Mouse (Mus musculus) lung, postnatal 36 days (tissue): ENCODE results near the gene Fign.

Experiments used
- DNase-seq: peaks from one replicate; pipeline ENCODE4 v3.0.0; 2022; ENCODE audit warnings: mixed read lengths

Gene Fign

DNA sequence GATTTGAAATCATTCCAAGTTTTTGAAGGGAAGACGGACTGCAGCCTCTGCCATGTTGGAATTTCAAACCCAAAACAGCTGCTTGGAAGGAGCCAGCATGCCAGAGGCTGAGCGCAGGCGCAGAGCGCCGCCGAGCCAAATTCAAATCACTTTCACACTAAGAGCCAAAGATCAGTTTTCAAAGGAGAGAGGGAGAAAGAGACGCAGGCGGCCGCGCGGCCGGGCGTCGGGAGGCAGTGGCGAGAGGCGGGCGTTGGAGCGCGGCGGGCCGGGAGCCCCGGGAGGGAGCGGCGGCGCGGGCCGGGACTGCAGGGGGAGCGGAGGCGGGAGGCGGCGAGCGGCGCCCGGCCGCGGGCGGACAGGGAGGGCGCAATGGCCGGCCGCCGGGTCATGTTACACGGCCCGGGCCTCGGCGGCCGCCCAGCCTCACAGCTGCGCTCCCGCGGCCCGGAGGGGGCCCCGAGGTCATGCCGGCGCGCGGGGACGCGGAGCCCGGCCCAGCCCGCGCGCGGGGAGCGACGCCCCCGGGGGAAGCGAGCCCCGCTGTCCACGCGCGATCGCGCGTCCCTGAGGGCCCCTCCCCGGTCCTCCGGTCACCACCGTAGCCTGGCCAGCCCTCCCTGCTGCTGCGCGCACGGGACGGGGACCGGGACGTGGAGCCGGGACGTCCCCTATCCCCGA is at the start of gene Fign:
Fign (minus strand) TSS at position 102 of the 681 bp plus-strand sequence.
- peak; percentile 88 for DNase-seq

DNA sequence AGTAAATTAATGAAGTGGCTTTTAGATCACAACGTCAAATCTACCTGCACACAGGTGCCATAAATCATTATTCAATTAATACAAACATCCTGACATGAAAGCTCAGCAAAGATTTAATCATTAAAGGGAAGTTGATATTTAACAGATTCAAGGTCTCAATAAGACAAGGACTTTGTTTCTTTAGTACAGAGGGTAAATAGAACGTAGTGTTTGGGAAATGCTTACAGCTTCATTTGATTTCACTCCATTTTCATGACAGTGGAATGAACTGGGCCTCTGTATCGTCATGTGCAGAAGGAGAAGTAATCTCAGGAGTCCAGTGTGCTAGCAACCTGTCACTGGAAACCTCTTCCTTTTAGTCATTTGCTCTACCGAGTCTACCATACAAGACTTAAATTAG is 35.8 kb upstream of the Fign start:
- DNase-seq = no peak

DNA sequence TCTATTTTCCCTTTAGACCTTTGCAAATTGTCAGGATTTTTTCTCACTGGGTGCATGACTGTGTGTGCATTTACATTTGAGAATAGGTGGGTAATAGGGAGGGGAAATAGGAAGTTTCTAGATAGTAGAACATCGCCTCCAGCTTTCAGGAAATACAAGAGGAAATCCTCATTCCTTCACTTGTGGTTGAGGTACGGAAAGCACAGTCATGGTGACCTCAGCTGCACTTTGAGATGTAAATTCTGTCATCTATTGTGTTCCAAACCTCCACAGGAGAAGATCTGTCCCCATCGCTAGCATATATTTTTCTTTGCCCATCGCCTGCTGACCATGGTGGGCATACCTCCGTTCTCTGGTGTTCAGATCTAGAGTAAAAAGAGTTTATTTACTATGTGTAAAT is 22.7 kb upstream of the Fign start:
- no peak for DNase-seq

DNA sequence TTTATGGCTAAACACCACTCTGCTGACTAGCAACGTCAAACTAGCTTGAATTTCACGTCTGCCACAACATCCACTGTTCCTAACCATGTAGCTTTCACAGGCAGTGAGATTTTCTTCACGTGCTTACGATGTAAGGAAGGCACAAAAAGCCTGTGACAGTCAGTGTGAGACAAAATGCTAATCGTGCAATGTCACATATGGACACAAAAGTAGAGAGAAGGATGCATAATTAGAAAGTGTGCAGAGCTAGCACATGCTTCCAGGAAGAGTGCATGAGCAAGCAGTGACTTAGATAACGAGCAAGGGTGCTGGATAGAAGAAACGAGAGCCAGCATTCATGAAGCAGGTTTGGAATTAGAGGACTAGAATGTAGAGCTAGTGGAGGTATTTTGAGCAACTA is 18.8 kb upstream of the Fign start:
- no peak for DNase-seq

DNA sequence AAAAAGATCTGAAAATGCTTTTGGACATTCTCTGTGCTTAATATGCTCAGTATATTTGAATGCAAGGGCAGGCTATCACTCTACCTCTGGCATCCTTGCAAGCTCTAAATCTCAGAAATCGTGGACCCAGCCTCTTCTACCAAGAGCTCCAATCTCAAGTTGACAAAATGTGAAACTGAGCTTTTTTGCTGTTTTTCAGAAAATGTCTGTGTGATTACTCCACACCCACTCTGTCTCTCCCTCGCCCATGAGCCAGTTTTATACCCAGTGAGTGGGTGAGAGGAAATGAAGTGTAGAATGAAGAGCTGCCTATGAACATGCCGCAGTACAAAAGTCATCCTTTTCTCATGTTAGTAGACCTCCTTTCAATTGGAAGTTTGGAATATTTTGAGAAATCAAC is 13.3 kb upstream of the Fign start:
- DNase-seq = no peak

DNA sequence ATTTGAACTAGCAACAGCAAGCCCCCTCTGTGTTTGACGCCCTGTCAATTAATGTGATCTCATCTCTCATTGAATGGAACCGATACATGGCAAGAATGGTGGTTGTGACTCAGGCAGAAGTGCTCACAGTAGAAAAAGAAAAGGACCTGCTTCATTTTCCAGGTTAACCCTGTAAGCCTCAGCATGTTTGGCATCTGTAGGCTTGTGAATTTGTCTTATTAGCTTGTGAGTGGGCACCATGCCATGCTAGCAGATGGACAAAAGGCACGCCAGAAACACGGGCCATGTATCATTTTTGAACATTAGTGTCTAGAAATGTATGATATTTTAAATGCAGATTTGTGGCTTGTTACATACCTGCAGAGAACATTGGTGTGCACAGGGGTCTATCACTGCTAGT is 12.0 kb upstream of the Fign start:
- DNase-seq = no peak

DNA sequence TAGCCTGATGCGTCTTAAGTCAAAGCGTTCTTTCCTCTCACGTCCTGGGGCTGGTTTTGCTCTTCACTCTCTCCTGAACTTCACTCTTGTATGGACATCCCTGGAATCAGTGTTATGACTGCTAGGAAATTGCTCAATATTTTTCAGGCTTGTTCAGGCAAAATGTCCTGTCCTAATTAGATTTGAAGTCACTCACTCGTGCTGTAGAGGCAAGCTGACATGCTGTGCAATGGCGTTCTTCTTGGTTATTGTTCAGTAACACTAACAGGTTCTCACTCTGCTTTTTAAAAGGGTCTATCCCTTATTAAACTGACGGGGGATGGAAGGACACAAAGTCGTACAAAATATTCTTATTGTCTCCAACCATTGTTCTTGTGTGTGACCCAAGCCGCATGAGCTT is 10.2 kb upstream of the Fign start:
- DNase-seq = no peak

DNA sequence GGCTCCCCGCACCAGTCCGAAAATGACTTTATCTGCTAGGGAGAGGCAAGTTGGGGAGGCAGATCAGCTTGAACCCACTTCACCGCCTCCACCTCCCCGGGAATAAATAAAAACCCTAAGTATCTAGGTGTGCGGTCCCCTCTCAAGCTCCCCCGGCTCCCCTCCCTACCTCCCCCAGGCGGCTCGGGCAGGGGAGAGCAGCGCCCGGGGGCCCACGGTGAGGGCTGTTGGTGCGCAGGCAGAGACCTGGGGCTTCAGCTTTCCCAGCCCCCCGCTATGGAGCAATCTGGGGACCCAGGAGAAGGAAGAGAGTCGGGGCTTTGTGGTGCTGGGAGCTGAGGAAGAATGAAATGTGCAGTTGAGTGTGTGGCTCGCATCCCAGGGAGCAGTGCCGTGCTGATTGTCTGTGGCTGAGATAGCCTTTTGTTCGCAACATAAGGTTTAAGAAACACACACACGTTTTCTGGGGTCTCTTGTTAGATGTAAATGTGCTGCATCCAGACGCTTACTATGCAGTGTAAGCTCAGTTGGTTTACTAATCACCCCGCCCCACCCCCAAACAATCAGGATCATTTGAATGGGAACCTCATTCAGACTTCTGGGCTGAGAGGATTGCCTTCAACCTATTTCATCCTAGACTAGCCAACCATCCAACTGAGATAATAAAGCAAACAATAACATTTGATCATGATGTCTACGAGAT is 931 bp upstream of the Fign start:
- DNase-seq = peak; percentile 9

DNA sequence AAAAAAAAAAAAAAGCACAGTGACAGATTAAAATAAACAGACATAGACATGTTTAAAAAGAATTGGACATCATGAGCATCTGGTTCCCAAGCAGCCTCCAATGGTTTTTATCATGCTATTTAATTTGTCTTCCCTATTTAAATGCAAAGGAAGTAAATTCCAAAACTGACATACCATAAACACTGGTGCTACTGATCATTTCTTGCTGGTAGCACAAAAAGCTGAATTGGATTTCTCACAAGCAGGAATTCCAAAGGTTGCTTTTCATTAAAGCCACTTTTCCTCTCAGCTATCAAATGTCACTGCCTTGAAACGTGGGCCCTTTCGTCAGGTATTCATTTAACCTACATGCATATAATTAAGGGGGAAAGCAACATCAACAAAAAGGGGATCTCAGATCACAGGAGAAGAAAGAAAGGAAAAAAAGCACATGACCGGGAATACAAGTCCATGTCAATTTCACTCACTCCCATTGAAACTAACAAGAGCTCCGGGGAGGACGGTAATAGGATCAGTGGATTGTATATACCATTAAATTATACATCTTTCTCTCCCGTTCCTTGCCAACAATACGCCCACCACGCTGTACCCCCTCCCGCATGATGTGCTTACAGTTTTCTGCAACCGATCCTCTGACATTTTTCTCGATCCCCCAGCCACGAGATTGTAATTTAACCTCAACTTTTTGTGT is 972 bp downstream of the Fign start:
- no peak for DNase-seq

DNA sequence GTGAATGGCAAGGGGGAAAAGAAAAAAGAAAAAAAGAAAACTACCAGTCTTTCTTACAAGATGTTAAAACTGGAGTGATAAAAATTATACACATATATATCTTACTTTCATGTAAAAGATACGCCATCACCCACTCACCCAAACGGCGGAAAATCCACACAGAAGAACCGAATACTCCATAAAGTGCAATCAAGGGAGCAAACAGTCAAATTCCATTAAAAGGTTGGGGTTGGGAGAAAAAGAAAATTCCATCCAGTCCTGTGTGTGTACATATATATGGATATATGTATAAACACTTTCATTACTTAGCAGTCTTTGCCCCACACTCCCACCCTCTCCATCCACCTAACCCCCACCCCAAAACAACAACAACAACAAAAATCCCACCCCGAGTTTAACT is 1.7 kb downstream of the Fign start:
- no peak for DNase-seq

DNA sequence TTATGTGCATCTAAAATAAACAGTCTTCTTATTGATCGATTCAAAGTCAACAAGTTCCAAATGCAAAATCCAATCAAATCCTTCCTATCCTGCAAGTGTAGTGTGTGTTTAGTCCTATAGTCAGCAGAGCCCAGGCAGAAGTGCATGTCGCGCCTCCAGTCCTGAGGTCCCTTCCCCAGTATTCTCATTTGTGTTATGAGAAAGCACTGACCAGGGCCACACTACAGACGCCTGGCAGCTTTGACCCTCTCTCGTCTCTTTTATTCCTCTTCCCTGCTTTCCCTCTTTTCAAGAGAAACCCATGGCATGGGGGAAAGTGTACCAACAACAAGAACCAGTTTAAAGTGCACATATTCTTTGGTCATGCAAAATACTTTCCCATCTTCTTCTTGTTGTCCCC is 2.3 kb downstream of the Fign start:
- peak; percentile 1 for DNase-seq

DNA sequence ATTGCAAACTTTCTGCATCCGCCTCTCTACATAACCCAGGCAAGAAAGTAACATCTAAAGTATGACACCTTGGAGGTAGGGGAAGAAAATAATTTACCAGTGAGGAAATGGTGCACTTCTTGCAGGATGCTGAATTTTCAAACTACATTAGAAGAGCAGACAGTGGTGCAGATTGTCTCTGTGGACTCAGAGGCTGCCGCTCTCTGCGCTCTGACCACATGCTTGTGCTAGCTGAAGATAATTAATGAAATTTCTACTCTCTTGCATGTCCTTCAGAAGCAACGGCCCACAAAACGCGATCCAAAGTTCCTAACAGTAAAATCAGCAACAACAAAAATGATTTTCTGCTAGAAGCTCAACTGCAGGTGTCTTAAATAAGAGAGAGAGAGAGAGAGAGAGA is 4.8 kb downstream of the Fign start:
- DNase-seq = no peak

DNA sequence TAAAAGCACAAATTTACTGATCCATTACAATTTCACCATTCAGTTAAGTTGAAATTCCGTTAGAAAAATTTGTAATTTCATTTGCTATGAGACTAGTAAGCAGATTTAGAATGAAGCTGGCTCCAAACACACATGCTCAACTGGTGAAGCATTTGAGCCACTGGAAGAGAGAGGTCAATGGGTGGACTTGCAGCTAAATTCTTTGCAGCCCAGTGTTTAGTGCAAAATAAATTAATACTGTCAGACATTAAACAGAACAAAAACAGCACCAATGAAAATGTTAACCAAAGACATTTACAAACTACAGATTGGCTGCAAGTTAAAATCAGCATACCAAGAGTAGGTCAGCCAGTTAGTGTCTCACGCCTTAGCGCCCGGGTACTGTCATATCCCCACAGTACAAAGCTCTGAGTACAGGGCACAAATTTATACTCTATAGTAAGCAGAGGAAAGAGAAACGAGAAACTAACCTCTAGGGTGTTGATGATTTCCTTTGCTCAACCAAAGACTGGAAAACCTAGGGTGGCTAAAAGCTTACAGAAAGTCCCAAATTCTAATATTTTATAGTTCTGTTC is 13.9 kb downstream of the Fign start:
- no peak for DNase-seq

DNA sequence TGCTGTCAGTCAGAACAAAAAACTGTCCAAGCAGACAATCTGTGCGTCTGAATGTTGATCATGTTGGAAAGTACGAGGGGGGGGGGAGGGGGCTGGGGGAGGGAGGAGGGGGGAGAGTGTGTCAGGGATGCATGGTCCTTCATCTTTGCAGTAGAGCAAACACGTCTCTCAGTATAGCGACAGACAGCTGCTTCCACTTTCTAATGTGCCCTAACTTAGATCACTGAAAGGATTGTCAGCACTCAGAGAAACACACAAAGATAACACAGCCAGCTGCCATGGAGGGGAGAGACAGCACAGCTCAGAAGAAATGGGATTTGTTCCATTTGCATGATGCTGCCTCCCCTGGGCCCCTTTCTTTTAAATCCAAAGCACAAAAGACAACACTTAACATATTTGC is 18.1 kb downstream of the Fign start:
- no peak for DNase-seq

DNA sequence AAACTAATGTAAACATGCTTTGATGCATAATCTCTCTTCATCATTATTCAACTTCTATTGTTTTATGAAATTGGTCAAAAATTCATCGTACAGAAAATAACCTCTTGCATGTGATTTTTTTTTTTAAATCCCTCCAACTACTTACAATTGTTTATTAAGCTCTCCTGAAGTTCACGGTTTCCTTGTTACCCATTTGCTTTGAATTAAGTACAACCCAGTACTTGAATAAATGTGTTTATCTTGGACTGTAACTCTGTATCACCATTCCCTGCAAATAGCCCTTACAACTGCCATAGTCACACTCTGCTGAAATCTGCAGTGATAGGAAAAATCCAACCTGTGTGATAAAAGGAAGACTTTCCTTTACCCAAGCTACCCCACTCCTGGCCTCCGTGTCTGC is 19.3 kb downstream of the Fign start:
- no peak for DNase-seq

DNA sequence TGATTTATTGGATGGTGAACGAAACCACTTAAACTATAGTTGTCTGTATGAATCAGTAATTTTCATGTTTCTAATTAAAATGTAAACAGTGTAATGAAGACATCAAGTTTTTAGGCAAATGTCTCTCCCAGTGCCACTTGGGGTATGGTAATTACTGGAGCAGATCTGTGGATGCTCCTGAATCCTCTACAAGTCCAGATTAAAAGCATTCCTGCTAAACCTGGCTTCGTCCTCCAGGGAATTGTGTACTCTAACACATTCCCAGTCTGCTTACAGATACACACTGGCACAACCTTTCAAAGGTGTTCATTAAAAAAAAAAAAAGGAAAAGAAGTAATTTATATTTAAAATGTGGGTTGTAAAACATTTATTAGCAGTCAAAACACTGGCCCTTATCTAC is 20.0 kb downstream of the Fign start:
- DNase-seq = no peak

DNA sequence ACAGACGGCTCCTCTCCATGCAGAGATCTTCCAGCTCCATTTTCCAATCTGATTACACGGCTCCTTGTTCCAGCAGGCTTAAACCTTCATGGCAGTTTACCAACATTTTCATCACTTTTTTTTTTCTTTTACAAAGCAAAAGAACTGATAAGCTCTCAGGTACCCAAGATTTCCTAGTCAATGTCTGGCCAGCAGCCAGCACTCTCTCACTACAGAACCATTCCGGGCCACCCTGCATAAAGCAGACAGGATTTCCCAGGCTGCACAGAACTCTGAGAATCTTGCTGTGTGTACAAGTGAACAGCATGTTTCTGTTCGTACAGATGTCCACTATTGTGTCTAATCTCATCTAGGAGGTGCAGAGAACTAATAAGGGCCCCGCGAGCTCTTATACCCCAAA is 22.0 kb downstream of the Fign start:
- no peak for DNase-seq

DNA sequence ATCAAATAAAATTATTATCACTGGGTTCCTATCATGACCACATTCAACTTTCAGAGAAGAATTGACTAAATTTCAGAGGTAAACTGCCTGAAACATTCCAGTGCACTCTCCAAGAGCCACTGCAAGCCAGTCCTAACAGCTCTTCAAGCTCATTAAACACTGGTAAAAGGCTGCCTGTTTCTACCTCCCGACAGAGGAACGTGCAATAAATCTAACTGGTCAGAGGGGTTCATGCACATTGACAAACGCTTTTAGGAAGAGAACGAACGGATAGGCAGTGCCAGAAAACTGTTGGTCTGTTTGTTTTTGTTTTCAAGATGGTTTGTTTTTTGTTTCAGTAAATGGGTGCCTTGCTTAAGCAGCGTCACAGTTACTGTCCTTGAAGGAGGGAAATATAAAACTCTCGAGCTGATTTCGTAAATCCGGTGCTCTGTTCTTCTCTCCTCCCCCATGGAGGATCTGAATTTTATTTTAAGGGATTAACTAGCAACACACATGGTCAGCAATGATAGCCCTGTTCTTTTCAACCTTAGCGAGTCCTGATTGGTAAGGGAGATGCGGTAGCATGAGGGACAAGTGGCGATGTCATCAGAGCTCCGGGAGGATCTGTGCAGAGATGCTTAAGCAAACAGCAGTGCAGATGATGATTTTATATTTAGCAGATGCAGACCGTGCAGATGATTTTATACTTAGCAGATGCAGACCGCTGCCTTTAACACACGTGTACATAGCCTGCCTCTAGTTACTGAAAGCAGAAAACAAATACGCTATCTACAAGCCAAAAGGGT is 23.0 kb downstream of the Fign start:
- DNase-seq = no peak

DNA sequence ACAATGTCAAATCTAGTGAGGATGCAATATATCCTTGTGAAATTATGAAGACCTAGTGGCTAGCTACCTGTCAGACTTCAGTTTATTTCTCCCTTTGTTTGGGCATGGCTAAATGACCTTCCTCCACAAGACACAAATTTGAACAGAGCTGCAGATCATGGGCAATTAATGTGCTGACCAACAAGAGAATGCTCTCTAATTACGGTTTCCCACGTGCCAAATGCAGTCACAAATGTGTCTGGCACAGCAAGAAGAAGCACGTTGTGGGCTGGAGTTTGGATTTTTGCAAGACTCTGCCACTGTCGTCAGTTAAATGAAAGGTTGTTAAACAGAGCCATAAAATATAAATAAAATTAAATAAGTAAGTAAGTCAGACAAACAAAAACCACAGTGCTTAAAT is 25.7 kb downstream of the Fign start:
- DNase-seq = no peak

DNA sequence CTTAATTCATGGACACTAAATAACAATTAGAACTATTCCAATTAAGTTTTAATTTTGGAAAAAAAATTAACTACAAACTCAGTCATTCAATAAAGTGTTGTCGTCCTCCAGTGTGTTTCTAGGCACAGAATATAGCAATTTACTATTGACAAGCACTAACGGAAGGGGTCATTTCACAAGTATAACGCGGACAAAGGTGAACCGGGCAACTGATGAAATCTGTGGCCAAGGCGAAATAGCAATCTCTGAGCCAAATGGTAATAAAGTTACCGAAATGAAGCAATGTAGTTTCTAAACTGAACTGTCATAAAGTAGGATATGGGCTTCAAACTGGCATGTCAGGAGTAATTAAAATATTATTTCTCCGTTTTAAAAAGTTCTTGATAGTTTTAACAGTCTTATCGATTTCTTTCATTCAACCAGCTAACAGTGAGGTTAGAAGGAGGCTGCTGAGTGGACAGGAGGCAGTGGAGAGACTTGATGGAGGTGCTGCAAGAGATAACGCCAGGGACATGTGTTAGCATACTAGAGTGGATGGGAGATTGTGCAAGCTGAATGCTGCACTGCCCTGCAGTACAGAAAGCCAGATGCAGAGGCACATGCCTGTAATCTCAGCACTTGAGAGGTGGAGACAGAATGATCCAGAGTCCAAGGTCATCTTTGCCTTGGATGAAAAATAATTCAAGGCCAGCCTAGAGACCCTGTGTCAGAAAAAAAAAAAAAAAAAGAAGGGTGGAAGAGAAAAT is 27.7 kb downstream of the Fign start:
- DNase-seq = no peak

DNA sequence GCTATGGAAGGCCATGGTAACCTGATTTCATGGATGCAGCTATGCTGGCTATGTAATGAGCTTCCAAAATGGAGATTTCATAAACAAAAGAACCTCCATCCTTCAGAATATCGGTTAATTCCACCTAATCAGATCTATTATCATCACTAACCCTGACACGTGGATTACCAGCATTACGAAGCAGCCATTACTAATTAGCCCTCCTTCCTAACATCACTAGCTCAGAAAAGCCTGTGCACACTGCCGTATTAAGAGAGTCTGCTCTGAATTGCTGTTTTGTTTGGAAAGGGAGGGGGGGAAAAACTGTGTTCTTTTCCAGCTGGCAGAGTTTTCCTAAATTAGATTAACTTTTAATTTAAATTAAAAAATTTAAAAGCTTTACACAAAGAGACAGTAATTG is 32.3 kb downstream of the Fign start:
- DNase-seq = no peak

DNA sequence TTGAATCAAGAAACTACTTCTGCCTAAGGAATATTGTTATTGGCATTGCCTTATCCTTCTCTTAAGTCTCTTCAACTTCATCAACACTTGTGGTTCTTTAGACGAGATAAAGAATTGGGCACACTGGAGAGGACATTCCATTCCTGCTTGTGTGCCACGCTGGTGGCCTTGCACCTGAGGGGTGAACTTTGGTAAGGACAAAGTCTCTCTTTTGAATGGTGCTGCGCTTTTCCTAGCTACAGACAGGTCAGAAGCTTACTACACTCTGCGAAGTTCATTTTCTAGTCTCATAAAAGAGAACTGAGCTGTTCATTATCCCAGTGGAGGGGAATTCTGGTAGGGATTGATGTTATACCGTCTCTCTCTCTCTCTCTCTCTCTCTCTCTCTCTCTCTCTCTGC is 38.4 kb downstream of the Fign start:
- peak; percentile 32 for DNase-seq
